Mouse (Mus musculus): ENCODE data around the gene Clcn3.
A peak's percentile ranks its signal among the peaks of the same experiment; 100 is the strongest.

Clcn3 gene

GRCm38 (mm10) chr8:60954281-60955014 lies 28.7 kb downstream of the Clcn3 start:
- peak; percentile 86 to 94 for DNase-seq (ENCODE audit: inconsistent age in 2 of 2, low spot score in 1 of 2)

- no peak for DNase-seq (ENCODE audit: inconsistent age in 2 of 2, low spot score in 1 of 2)
Observed at GRCm38 (mm10) chr8:60952803-60953202, 30.3 kb downstream of the Clcn3 start.

GRCm38 (mm10) chr8:60951757-60952156 lies 31.3 kb downstream of the Clcn3 start:
- DNase-seq (ENCODE audit: inconsistent age in 2 of 2, low spot score in 1 of 2) = no peak

- DNase-seq (ENCODE audit: inconsistent age in 2 of 2, low spot score in 1 of 2) = no peak
Observed at GRCm38 (mm10) chr8:60951271-60951670, 31.8 kb downstream of the Clcn3 start.

GRCm38 (mm10) chr8:60949859-60950258 lies 33.2 kb downstream of the Clcn3 start:
- DNase-seq (ENCODE audit: inconsistent age in 2 of 2, low spot score in 1 of 2) = no peak

- DNase-seq (ENCODE audit: inconsistent age in 2 of 2, low spot score in 1 of 2) = no peak
Observed at GRCm38 (mm10) chr8:60947503-60947902, 35.6 kb downstream of the Clcn3 start.

GRCm38 (mm10) chr8:60942867-60943266 lies 40.2 kb downstream of the Clcn3 start:
- DNase-seq (ENCODE audit: inconsistent age in 2 of 2, low spot score in 1 of 2) = no peak

GRCm38 (mm10) chr8:60938717-60939424 lies 44.2 kb downstream of the Clcn3 start:
- DNase-seq (ENCODE audit: inconsistent age in 2 of 2, low spot score in 1 of 2) = no peak

- no peak for DNase-seq (ENCODE audit: inconsistent age in 2 of 2, low spot score in 1 of 2)
Observed at GRCm38 (mm10) chr8:60933617-60934016, 49.5 kb downstream of the Clcn3 start.

- no peak for DNase-seq (ENCODE audit: inconsistent age in 2 of 2, low spot score in 1 of 2)
Observed at GRCm38 (mm10) chr8:60920176-60920575, 62.9 kb downstream of the Clcn3 start.

GRCm38 (mm10) chr8:60919069-60919468 lies 64.0 kb downstream of the Clcn3 start:
- DNase-seq (ENCODE audit: inconsistent age in 2 of 2, low spot score in 1 of 2) = no peak

GRCm38 (mm10) chr8:60912554-60912953 lies 70.5 kb downstream of the Clcn3 start:
- no peak for DNase-seq (ENCODE audit: inconsistent age in 2 of 2, low spot score in 1 of 2)

GRCm38 (mm10) chr8:60912081-60912480 lies 71.0 kb downstream of the Clcn3 start:
- DNase-seq (ENCODE audit: inconsistent age in 2 of 2, low spot score in 1 of 2) = no peak

GRCm38 (mm10) chr8:60900147-60900546 lies 83.0 kb downstream of the Clcn3 start:
- DNase-seq (ENCODE audit: inconsistent age in 2 of 2, low spot score in 1 of 2) = peak in 1 of 2 experiments; percentile 37

- DNase-seq (ENCODE audit: inconsistent age in 2 of 2, low spot score in 1 of 2) = peak; percentile 33 to 37
Observed at GRCm38 (mm10) chr8:60895878-60896277, 87.2 kb downstream of the Clcn3 start.

- no peak for DNase-seq (ENCODE audit: inconsistent age in 2 of 2, low spot score in 1 of 2)
Observed at GRCm38 (mm10) chr8:60891757-60892156, 91.3 kb downstream of the Clcn3 start.

GRCm38 (mm10) chr8:60890520-60890874 lies 92.6 kb downstream of the Clcn3 start:
- DNase-seq (ENCODE audit: inconsistent age in 2 of 2, low spot score in 1 of 2) = no peak

- peak; percentile 95 to 97 for DNase-seq (ENCODE audit: inconsistent age in 2 of 2, low spot score in 1 of 2)
Observed at GRCm38 (mm10) chr8:60889843-60890519, 93.1 kb downstream of the Clcn3 start, which contains the start of gene Hpf1. Gene Hpf1, plus strand, starts transcription at chr8:60890418.

GRCm38 (mm10) chr8:60889131-60889842 lies 93.8 kb downstream of the Clcn3 start:
- no peak for DNase-seq (ENCODE audit: inconsistent age in 2 of 2, low spot score in 1 of 2)

GRCm38 (mm10) chr8:60886736-60887135 lies 96.4 kb downstream of the Clcn3 start:
- DNase-seq (ENCODE audit: inconsistent age in 2 of 2, low spot score in 1 of 2) = peak in 1 of 2 experiments; percentile 35
